22 mouse cellular contexts compared by ENCODE assay signal in the genomic region with DNA sequence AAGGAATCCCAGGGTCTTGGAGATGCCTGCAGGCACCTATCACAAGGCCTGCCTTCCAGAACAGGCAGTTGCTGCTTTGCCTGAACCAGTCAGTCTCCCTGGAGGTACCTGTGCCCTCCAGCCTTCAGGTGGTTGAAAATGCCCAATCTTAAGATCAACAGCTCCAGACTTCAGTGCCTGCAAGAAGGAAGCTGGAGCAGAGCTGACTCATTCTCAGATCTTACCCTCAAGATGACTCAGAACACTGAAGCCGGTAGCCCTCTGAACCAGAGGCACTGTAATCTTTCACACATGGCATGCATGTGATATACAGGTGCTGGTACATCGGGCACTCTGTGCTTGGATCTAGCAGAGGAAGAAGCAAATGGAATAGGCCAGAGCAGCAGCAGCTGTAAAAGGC.
A peak's percentile ranks its signal among the peaks of the same experiment; 100 is the strongest.
DNase-seq lines count a peak whose midpoint lies in the region; ATAC-seq and TF ChIP-seq lines count a peak whose summit lies in the region.
"Had no signal": no experiment of that assay in that cellular context is flagged by ENCODE, and none has a peak within 500 bp of the region (broad histone marks: within the 10 kb centered on the region; RNA-seq: fewer than 3 reads in every experiment).

No protein-coding gene starts in this region.

- ATAC-seq in frontal cortex, adult (ENCODE audit: low TSS enrichment): peak; percentile 27; the same call in 1 of the 2 replicates
- peak; percentile 71 for ATAC-seq in common myeloid progenitor, adult 5-6 weeks (replicated peaks; ENCODE audit: low read depth, poor library complexity, severe bottlenecking)
- peak; percentile 89 for ATAC-seq in stomach, postnatal 0 days (ENCODE audit: low FRiP score, low TSS enrichment)
- ATAC-seq: activated CD4-positive, CD25-positive, alpha-beta regulatory T cell, adult 4 months; forebrain, embryonic 15.5 days; intestine, embryonic 16.5 days had no signal

- H3K27me3 ChIP-seq in CH12.LX (replicated peaks): no peaks in the 10 kb centered on the region
- H3K27me3 ChIP-seq in stomach, postnatal 0 days (ENCODE audit: control insufficient read depth, insufficient read depth, low read length): no peaks in the 10 kb centered on the region
- H3K27me3 ChIP-seq: forebrain, embryonic 15.5 days; hindbrain, embryonic 13.5 days had no signal

- dilution Hi-C loops in CH12.LX (cut with MboI; ENCODE audit: extremely low pct_ligation_motif_present, extremely low pct_unique_long_range_greater_than_20kb, low sequenced_read_pairs): no loop called here

- TF ChIP-seq CTCF in CH12.LX (conservative IDR thresholded peaks at IDR 0.05 in 1 of 2, IDR thresholded peaks at IDR 0.05 in 1 of 2; ENCODE audit: low read depth in 2 of 2, low read length in 2 of 2): no peak
- no peak for TF ChIP-seq CTCF in stomach, postnatal 0 days (IDR thresholded peaks at IDR 0.05; ENCODE audit: low read depth)

- H3K4me1 ChIP-seq in CH12.LX (ENCODE audit: control insufficient read depth in 1 of 2, insufficient read depth in 2 of 2): peaks cover 4 to 8% of the 10 kb centered on the region in 2 experiments; a peak in 3 of 4 replicates
- no peaks in the 10 kb centered on the region for H3K4me1 ChIP-seq in stomach, postnatal 0 days (replicated peaks; ENCODE audit: control insufficient read depth, insufficient read depth)
- H3K4me1 ChIP-seq: embryonic facial prominence, embryonic 10.5 days; forebrain, embryonic 15.5 days; hindbrain, embryonic 13.5 days; limb, embryonic 15.5 days had no signal

- H3K9me3 ChIP-seq in CH12.LX (replicated peaks; ENCODE audit: low read length): no peaks in the 10 kb centered on the region
- no peaks in the 10 kb centered on the region for H3K9me3 ChIP-seq in stomach, postnatal 0 days (ENCODE audit: control insufficient read depth, low read length)
- H3K9me3 ChIP-seq: embryonic facial prominence, embryonic 10.5 days; forebrain, embryonic 15.5 days; hindbrain, embryonic 13.5 days; limb, embryonic 15.5 days; midbrain, embryonic 10.5 days had no signal

- no peak overlapping the region for H3K4me3 ChIP-seq in CH12.LX (replicated peaks in 1 of 3; ENCODE audit: low read depth in 2 of 3, low read length in 2 of 3, poor library complexity in 1 of 3)
- H3K4me3 ChIP-seq in stomach, postnatal 0 days (ENCODE audit: low read depth, low read length): no peak overlapping the region
- H3K4me3 ChIP-seq: embryonic facial prominence, embryonic 10.5 days; erythroblast, embryonic 14.5 days; forebrain, embryonic 15.5 days; heart, adult 2 months; hindbrain, embryonic 13.5 days; limb, embryonic 15.5 days; midbrain, embryonic 10.5 days had no signal

- intact Hi-C loops in heart, postnatal 25 days (cut with DNase I): no loop called here

- no peak overlapping the region for H3K27ac ChIP-seq in CH12.LX (ENCODE audit: insufficient read depth, low read depth)
- H3K27ac ChIP-seq in stomach, postnatal 0 days (replicated peaks): no peak overlapping the region
- H3K27ac ChIP-seq: embryonic facial prominence, embryonic 10.5 days; forebrain, embryonic 15.5 days; heart, adult 2 months; hindbrain, embryonic 13.5 days; limb, embryonic 15.5 days; midbrain, embryonic 10.5 days had no signal

- no peak for TF ChIP-seq RAD21 in CH12.LX (IDR thresholded peaks at IDR 0.05; ENCODE audit: low read depth, low read length)

- no peak for DNase-seq in frontal cortex, postnatal 25 days (ENCODE audit: low spot score in 2 of 2)
- peak; percentile 49 for DNase-seq in CH12.LX (ENCODE audit: extremely low read depth)
- DNase-seq in stomach, postnatal 0 days (ENCODE audit: low spot score): peak; percentile 29
- DNase-seq in heart, postnatal 25 days (ENCODE audit: low spot score): no peak
- no peak for DNase-seq in cerebellum, postnatal 36 days
- DNase-seq: cerebellum, postnatal 14 days; heart, adult 2 months; kidney, postnatal 4 days; lung, postnatal 14 days; retina, postnatal 1 day; right cerebral cortex, postnatal 4 days; thymus, postnatal 36 days had no signal

- TF ChIP-seq EP300 in CH12.LX (IDR thresholded peaks at IDR 0.05; ENCODE audit: low read length): peak; percentile 33; the same call in 1 of the 2 replicates
- no peak for TF ChIP-seq EP300 in stomach, postnatal 0 days (optimal IDR thresholded peaks at IDR 0.05)

- H3K4me2 ChIP-seq in CH12.LX (ENCODE audit: insufficient read depth, low read depth, poor library complexity, severe bottlenecking): no peak overlapping the region
- H3K4me2 ChIP-seq in stomach, postnatal 0 days (replicated peaks; ENCODE audit: low read depth): no peak overlapping the region
- H3K4me2 ChIP-seq: forebrain, embryonic 15.5 days; hindbrain, embryonic 13.5 days; limb, embryonic 15.5 days had no signal

- no peak for TF ChIP-seq POLR2A in CH12.LX (IDR thresholded peaks at IDR 0.05; ENCODE audit: low read depth, low read length)

- in situ Hi-C loops in CH12.LX (cut with MboI; ENCODE audit: low pct_ligation_motif_present, low pct_unique_long_range_greater_than_20kb, low sequenced_read_pairs): no loop called here

- no peaks in the 10 kb centered on the region for H3K36me3 ChIP-seq in CH12.LX (replicated peaks in 1 of 2; ENCODE audit: control insufficient read depth in 1 of 2, insufficient read depth in 1 of 2, low read length in 1 of 2)
- H3K36me3 ChIP-seq in stomach, postnatal 0 days (ENCODE audit: control insufficient read depth, insufficient read depth, low read length): no peaks in the 10 kb centered on the region
- H3K36me3 ChIP-seq: embryonic facial prominence, embryonic 10.5 days; forebrain, embryonic 15.5 days; hindbrain, embryonic 13.5 days; limb, embryonic 15.5 days; midbrain, embryonic 10.5 days had no signal

- no peaks in the 10 kb centered on the region for H3K79me2 ChIP-seq in CH12.LX (replicated peaks; ENCODE audit: control insufficient read depth, extremely low read depth, insufficient read depth, poor library complexity, severe bottlenecking)

- no peak overlapping the region for H3K9ac ChIP-seq in CH12.LX (ENCODE audit: insufficient read depth, low read depth)
- no peak overlapping the region for H3K9ac ChIP-seq in stomach, postnatal 0 days (ENCODE audit: low read length)
- H3K9ac ChIP-seq: forebrain, embryonic 15.5 days; hindbrain, embryonic 13.5 days; limb, embryonic 15.5 days had no signal

- 57% methylated on average over 2 of the region's 2 CpGs for WGBS in stomach, postnatal 0 days

TF ChIP-seq in CH12.LX, 34 proteins besides CTCF, POLR2A, EP300 and RAD21:
- TF ChIP-seq JUN (IDR thresholded peaks at IDR 0.05; ENCODE audit: insufficient read depth, low read depth, low read length) (0 out of 2 replicates have a peak, but pooled peaks have one; percentile 18), IRF4 (IDR thresholded peaks at IDR 0.05; ENCODE audit: low read depth, low read length) (peak; percentile 32; the same call in 1 of the 2 replicates), BHLHE40 (IDR thresholded peaks at IDR 0.05; ENCODE audit: low read depth, low read length) (peak; percentile 73), MYC (IDR thresholded peaks at IDR 0.05; ENCODE audit: low read depth, low read length) (0 out of 2 replicates have a peak, but pooled peaks have one; percentile 19), ETS1 (conservative IDR thresholded peaks at IDR 0.05; ENCODE audit: low read depth, low read length) (0 out of 2 replicates have a peak, but pooled peaks have one; percentile 8), KAT2A (IDR thresholded peaks at IDR 0.05; ENCODE audit: insufficient replicate concordance, low read length) (no peak), ZMIZ1 (IDR thresholded peaks at IDR 0.05; ENCODE audit: low read depth, low read length) (no peak)

Comparison
In these comparisons a context has a peak if more than half of its experiments do, and no peak if none do; other contexts are left out.
1. ATAC-seq: peak in every context shown above with its lines; median percentile 89 in stomach, postnatal 0 days; 71 in common myeloid progenitor, adult 5-6 weeks; 27 in frontal cortex, adult.
2. DNase-seq: peak in CH12.LX (single experiment) and stomach, postnatal 0 days (single experiment); none in frontal cortex, postnatal 25 days (0 of 2), heart, postnatal 25 days (single experiment) and cerebellum, postnatal 36 days (0 of 2).